Mouse (Mus musculus): ENCODE measurements at regions not wholly inside any gene's neighbourhood (a gene's known extent, or its start where the extent isn't known, plus 50 kb on each side); places are given as distances from the start of the nearest gene placed in this dataset.

DNA sequence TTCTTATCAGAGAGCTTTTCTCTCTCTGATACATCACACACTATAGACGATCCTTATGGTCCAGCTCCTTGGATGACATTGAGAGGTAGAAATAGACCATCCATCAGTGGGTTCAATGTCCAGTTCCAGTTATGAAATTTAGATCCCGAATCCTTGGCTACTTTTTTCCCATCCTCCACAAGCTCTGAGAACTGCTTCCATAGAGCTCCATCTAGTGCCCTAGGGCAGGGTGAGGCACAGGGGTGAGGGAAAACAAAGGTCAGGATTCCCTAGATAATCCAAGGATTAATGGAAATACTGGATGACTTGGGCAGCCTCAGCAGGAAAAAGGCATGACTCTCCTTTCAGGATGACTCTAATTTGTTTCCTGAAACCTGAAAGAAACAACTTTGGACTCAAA, 732.1 kb downstream of the Gsdmc2 start:
- WGBS (ENCODE audit: insufficient replicate concordance), result 56% methylated on average over 2 of the region's 2 CpGs
- Histone ChIP-seq H3K36me3 (replicated peaks; ENCODE audit: insufficient read depth, low read length) (no peaks in the 10 kb centered on the region), H3K4me2 (ENCODE audit: low read depth, low read length) (no peak overlapping the region), H3K27me3 (ENCODE audit: insufficient read depth, low read length) (no peaks in the 10 kb centered on the region), H3K4me1 (ENCODE audit: insufficient read depth) (no peaks in the 10 kb centered on the region), H3K9me3 (ENCODE audit: low read length) (no peaks in the 10 kb centered on the region), H3K4me3 (ENCODE audit: low read depth, low read length) (no peak overlapping the region), H3K27ac (ENCODE audit: low read depth) (no peak overlapping the region), H3K9ac (replicated peaks) (no peak overlapping the region)
- ATAC-seq (no peak), DNase-seq (no peak)
- TF ChIP-seq EP300 (IDR thresholded peaks at IDR 0.05; ENCODE audit: low read depth), result no peak
- TF ChIP-seq CTCF (IDR thresholded peaks at IDR 0.05; ENCODE audit: low read depth), result peak; percentile 14; the same call in 1 of the 2 replicates

DNA sequence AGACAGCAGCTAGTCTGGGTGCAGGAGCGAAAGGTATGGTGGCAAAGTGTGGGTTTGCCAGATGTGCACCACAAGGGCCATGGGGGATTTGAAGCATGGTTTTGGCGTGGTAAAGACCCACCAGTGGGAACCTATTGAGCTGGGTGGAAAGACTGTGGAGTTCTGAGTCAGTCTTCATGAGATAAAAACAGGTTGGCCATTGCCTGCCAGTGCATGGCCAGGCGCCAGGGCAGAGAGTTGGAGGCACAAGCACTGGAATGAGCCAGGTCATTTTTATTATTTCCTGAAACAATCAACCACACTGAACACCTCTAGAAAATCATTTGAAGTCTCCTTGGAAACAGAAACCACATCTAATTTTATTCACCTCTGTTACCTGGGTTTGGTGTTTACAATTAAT, 744.9 kb downstream of the Gsdmc2 start:
- ATAC-seq (no peak), DNase-seq (no peak)
- WGBS (ENCODE audit: insufficient replicate concordance), result 82% methylated on average over 3 of the region's 3 CpGs

DNA sequence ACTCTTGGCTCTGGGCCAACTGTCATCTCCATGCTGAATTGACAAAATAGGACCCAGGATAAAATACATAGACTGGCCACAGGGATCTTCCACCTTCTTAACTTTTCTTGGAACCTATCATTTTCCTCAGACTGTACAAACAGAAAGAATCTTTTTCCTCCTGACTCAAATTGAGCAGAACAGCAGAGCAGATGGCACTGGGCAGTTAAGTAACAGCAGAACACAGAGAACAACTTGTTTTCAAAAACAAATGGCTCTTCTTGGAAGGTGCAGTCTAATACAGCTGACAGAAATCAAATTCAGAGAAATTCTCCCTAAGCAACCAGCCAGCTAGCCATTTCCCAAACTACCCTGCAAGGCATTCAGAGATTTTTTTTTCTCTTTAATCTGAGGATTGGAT, 763.0 kb downstream of the Gsdmc2 start:
- TF ChIP-seq CTCF (IDR thresholded peaks at IDR 0.05; ENCODE audit: low read depth), result no peak
- no peaks in the 10 kb centered on the region for H3K9me3 ChIP-seq (ENCODE audit: low read length)
- H3K4me1 ChIP-seq (ENCODE audit: insufficient read depth), result no peaks in the 10 kb centered on the region
- no peak overlapping the region for H3K9ac ChIP-seq (replicated peaks)
- H3K27me3 ChIP-seq (ENCODE audit: insufficient read depth, low read length), result no peaks in the 10 kb centered on the region
- DNase-seq (no peak), ATAC-seq (no peak)
- H3K27ac ChIP-seq (ENCODE audit: low read depth), result no peak overlapping the region
- H3K36me3 ChIP-seq (replicated peaks; ENCODE audit: insufficient read depth, low read length), result no peaks in the 10 kb centered on the region
- H3K4me2 ChIP-seq (ENCODE audit: low read depth, low read length), result no peak overlapping the region
- H3K4me3 ChIP-seq (ENCODE audit: low read depth, low read length), result no peak overlapping the region

More for the DNA sequence above, 744.9 kb downstream of the Gsdmc2 start:
- no peaks in the 10 kb centered on the region for H3K4me1 ChIP-seq (ENCODE audit: insufficient read depth)
- H3K27me3 ChIP-seq (ENCODE audit: insufficient read depth, low read length), result no peaks in the 10 kb centered on the region
- H3K27ac ChIP-seq (ENCODE audit: low read depth), result no peak overlapping the region
- H3K9me3 ChIP-seq (ENCODE audit: low read length), result no peaks in the 10 kb centered on the region
- H3K36me3 ChIP-seq (replicated peaks; ENCODE audit: insufficient read depth, low read length), result no peaks in the 10 kb centered on the region
- no peak overlapping the region for H3K4me3 ChIP-seq (ENCODE audit: low read depth, low read length)
- H3K9ac ChIP-seq (replicated peaks), result no peak overlapping the region
- H3K4me2 ChIP-seq (ENCODE audit: low read depth, low read length), result no peak overlapping the region
- no peak for TF ChIP-seq EP300 (IDR thresholded peaks at IDR 0.05; ENCODE audit: low read depth)
- no peak for TF ChIP-seq CTCF (IDR thresholded peaks at IDR 0.05; ENCODE audit: low read depth)

DNA sequence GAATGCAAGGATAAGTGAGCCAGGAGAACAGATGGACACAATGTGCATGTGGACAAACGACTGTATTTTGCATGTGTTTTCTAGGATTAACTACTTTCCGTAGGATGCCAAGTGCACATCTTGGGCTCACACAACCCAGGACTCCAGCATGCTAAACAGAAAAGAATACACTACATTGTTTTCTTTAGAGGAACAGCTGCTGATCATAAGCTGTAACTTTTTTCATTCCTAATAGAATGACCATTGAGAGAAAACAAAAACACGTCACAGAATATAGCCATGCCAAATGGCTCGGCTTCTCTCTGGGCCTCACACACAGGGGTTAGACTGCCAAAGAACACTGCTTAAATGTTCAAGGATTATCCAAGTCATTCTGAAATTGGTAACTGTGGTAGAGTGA, 765.2 kb downstream of the Gsdmc2 start:
- no peak overlapping the region for H3K27ac ChIP-seq (ENCODE audit: low read depth)
- no peaks in the 10 kb centered on the region for H3K9me3 ChIP-seq (ENCODE audit: low read length)
- no peaks in the 10 kb centered on the region for H3K4me1 ChIP-seq (ENCODE audit: insufficient read depth)
- no peak for ATAC-seq
- no peak for TF ChIP-seq EP300 (IDR thresholded peaks at IDR 0.05; ENCODE audit: low read depth)
- TF ChIP-seq CTCF (IDR thresholded peaks at IDR 0.05; ENCODE audit: low read depth), result no peak
- H3K36me3 ChIP-seq (replicated peaks; ENCODE audit: insufficient read depth, low read length), result no peaks in the 10 kb centered on the region
- 86% methylated on average over 4 of the region's 4 CpGs for WGBS (ENCODE audit: insufficient replicate concordance)
- no peak overlapping the region for H3K4me3 ChIP-seq (ENCODE audit: low read depth, low read length)
- no peak overlapping the region for H3K4me2 ChIP-seq (ENCODE audit: low read depth, low read length)
- H3K27me3 ChIP-seq (ENCODE audit: insufficient read depth, low read length), result no peaks in the 10 kb centered on the region
- no peak for DNase-seq
- no peak overlapping the region for H3K9ac ChIP-seq (replicated peaks)

DNA sequence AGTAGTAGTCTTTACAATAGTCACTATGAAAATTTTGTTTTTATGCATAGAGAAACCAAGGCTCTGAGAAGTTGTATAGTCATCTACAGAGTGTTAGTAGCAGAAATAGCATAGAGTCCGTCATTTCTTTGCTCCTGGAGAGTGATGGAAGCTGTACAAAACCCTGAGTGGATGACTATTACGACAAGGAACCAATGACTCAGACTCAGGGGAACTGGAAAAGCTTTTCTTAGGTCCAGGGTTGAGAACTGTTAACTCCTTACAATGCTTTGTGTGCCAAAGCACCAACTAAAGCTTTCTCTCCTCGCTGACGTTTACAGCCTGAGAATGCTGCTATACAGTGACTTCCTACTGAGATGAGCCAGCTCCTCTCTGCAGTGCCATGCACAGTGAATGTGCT, 773.1 kb downstream of the Gsdmc2 start:
- Histone ChIP-seq H3K4me3 (ENCODE audit: low read depth, low read length) (no peak overlapping the region), H3K36me3 (replicated peaks; ENCODE audit: insufficient read depth, low read length) (no peaks in the 10 kb centered on the region), H3K4me1 (ENCODE audit: insufficient read depth) (no peaks in the 10 kb centered on the region), H3K27me3 (ENCODE audit: insufficient read depth, low read length) (no peaks in the 10 kb centered on the region), H3K9me3 (ENCODE audit: low read length) (no peaks in the 10 kb centered on the region), H3K4me2 (ENCODE audit: low read depth, low read length) (no peak overlapping the region), H3K9ac (replicated peaks) (no peak overlapping the region), H3K27ac (ENCODE audit: low read depth) (no peak overlapping the region)
- DNase-seq, result no peak
- TF ChIP-seq EP300 (IDR thresholded peaks at IDR 0.05; ENCODE audit: low read depth) (no peak), CTCF (IDR thresholded peaks at IDR 0.05; ENCODE audit: low read depth) (no peak)
- 74% methylated on average over 4 of the region's 4 CpGs for WGBS (ENCODE audit: insufficient replicate concordance)
- ATAC-seq, result no peak

DNA sequence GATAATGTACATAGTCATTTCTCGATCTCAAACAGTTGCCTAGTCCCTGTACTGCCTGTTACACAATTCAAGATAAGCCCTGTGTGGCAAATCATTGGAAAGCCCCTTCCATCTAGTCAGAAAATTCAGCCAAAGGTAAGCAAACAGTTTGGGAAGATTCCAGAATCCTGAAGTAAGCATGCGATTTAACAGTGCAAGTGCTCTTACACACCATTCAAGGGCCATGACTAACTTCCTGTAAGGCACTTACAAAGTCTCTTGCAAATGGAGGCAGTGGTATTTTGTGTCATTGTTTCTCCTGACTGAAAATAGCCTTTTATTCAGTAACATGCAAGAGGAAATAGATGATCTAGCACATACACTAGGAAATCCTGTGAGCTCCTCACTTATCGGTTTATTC, 777.9 kb downstream of the Gsdmc2 start:
- Histone ChIP-seq H3K9ac (replicated peaks) (no peak overlapping the region), H3K4me3 (ENCODE audit: low read depth, low read length) (no peak overlapping the region), H3K27me3 (ENCODE audit: insufficient read depth, low read length) (no peaks in the 10 kb centered on the region), H3K27ac (ENCODE audit: low read depth) (no peak overlapping the region), H3K4me1 (ENCODE audit: insufficient read depth) (no peaks in the 10 kb centered on the region), H3K4me2 (ENCODE audit: low read depth, low read length) (no peak overlapping the region), H3K9me3 (ENCODE audit: low read length) (no peaks in the 10 kb centered on the region), H3K36me3 (replicated peaks; ENCODE audit: insufficient read depth, low read length) (no peaks in the 10 kb centered on the region)
- TF ChIP-seq EP300 (IDR thresholded peaks at IDR 0.05; ENCODE audit: low read depth) (no peak), CTCF (IDR thresholded peaks at IDR 0.05; ENCODE audit: low read depth) (no peak)
- no peak for DNase-seq
- 54% methylated on average over 3 of the region's 3 CpGs for WGBS (ENCODE audit: insufficient replicate concordance)
- ATAC-seq, result no peak

DNA sequence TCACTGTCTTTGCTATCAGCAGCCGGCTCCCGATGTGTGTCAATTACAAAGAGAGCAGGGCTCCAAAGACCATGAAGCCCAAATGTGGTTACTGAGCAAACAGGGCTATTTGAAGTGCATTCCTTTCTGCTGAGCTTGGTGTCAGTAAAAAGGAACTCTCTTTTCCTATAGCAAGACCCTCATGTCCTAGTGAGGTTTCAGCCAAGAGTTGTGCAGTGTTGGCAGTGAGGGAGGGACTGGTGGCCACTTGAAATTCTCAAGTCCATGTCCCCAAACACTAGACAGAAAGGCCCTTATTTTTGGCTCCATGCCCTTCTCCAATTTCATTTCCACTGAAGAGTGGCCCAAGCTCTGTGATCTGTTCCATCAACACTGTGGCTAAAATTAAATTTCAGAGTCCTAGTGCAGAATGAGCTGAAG, 778.9 kb downstream of the Gsdmc2 start:
- Histone ChIP-seq H3K27me3 (ENCODE audit: insufficient read depth, low read length) (no peaks in the 10 kb centered on the region), H3K27ac (ENCODE audit: low read depth) (no peak overlapping the region), H3K9ac (replicated peaks) (no peak overlapping the region), H3K36me3 (replicated peaks; ENCODE audit: insufficient read depth, low read length) (no peaks in the 10 kb centered on the region), H3K9me3 (ENCODE audit: low read length) (no peaks in the 10 kb centered on the region), H3K4me1 (ENCODE audit: insufficient read depth) (no peaks in the 10 kb centered on the region), H3K4me2 (ENCODE audit: low read depth, low read length) (no peak overlapping the region), H3K4me3 (ENCODE audit: low read depth, low read length) (no peak overlapping the region)
- no peak for DNase-seq
- 54% methylated on average over 2 of the region's 2 CpGs for WGBS (ENCODE audit: insufficient replicate concordance)
- ATAC-seq, result no peak
- TF ChIP-seq EP300 (IDR thresholded peaks at IDR 0.05; ENCODE audit: low read depth) (no peak), CTCF (IDR thresholded peaks at IDR 0.05; ENCODE audit: low read depth) (no peak)
